Mouse (Mus musculus) small intestine, adult 2 months (tissue): ENCODE results near the gene Nr2e1.

Experiments
- CTCF ChIP-seq: fragments of 200-500 bp; IDR thresholded peaks from 2 replicates; pipeline ENCODE4 v1.5.1; 2012; ENCODE audit warnings: low read depth, mild to moderate bottlenecking, control low read depth, inconsistent platforms, low read length, moderate library complexity, mixed read lengths; ENCODE audit not compliant: insufficient replicate concordance, insufficient read length; ENCODE audit errors: extremely low read depth
- POLR2A ChIP-seq: fragments of 200-500 bp; IDR thresholded peaks from 2 replicates; pipeline ENCODE4 v1.6.1; 2012; ENCODE audit warnings: low read depth, mild to moderate bottlenecking, control low read depth, inconsistent platforms, low read length, moderate library complexity

- TF ChIP-seq CTCF (no peak), POLR2A (no peak)
Measured at GRCm38 (mm10) chr10:42591185-42591992, 8.0 kb upstream of the Nr2e1 start.
